Mouse (Mus musculus) hindbrain, postnatal 0 days (tissue): ENCODE data around the gene Timp3. TPM values are rescaled to one million over a fixed set of nuclear protein-coding genes. Genes with fewer than 3 reads are reported as not detected.

Experiments used
- ATAC-seq: fragments of 200-750 bp; cut with Nextera tagmentation; 2 replicates; pipeline ENCODE4 v1.8.0; 2017; ENCODE audit warnings: mild to moderate bottlenecking, moderate TSS enrichment, moderate library complexity
- DNase-seq: peaks from one replicate; pipeline ENCODE4 v3.0.0-alpha.2; 2015; ENCODE audit warnings: low spot score
- H3K27ac ChIP-seq: fragments of 300-500 bp; sonication (generic); 2 replicates; pipeline ENCODE4 v1.5.1; 2014; ENCODE audit warnings: mild to moderate bottlenecking
- H3K27me3 ChIP-seq: fragments of 300-500 bp; sonication (generic); 2 replicates; pipeline ENCODE4 v1.6.1; 2014; ENCODE audit warnings: low read length, mixed read lengths; ENCODE audit not compliant: insufficient read depth
- H3K36me3 ChIP-seq: fragments of 300-500 bp; sonication (generic); 2 replicates; pipeline ENCODE4 v1.6.1; 2014; ENCODE audit warnings: low read length, mixed read lengths; ENCODE audit not compliant: insufficient read depth
- H3K4me1 ChIP-seq: fragments of 300-500 bp; sonication (generic); 2 replicates; pipeline ENCODE4 v1.6.1; 2014; ENCODE audit warnings: antibody characterized with exemption, low read length, mixed read lengths; ENCODE audit not compliant: insufficient read depth
- H3K4me2 ChIP-seq: fragments of 300-500 bp; sonication (generic); 2 replicates; pipeline ENCODE4 v1.6.1; 2014; ENCODE audit warnings: low read depth, mild to moderate bottlenecking, low read length, moderate library complexity, mixed read lengths
- H3K4me3 ChIP-seq: fragments of 300-500 bp; sonication (generic); 2 replicates; pipeline ENCODE4 v1.5.1; 2014; ENCODE audit warnings: low read length
- H3K9ac ChIP-seq: fragments of 300-500 bp; sonication (generic); replicated peaks from 2 replicates; pipeline ENCODE4 v1.6.1; 2014; ENCODE audit warnings: mild to moderate bottlenecking, low read length, moderate library complexity, mixed read lengths
- H3K9me3 ChIP-seq: fragments of 300-500 bp; sonication (generic); 2 replicates; pipeline ENCODE4 v1.6.1; 2016; ENCODE audit warnings: low read length, mixed read lengths
- CTCF ChIP-seq: IDR thresholded peaks from 2 replicates; pipeline ENCODE4 v1.5.1; 2016; ENCODE audit warnings: antibody characterized with exemption, control low read depth, low read depth
- WGBS: fragments of 180-500 bp; shearing (Covaris S2); extraction: QIAGEN DNeasy Blood & Tissue Kit; methylation state at CpG from one replicate; pipeline ENCODE4 v1.1.7; 2014; 5-methylcytosine and 5-hydroxymethylcytosine counted together
- polyA plus RNA-seq: library from polyadenylated mRNA; unstranded; fragments of >200 nt; fragmentation: Nextera tagmentation; extraction: Ambion mirVana; gene quantifications from 2 replicates; pipeline ENCODE4 v1.2.1, GENCODE M21; 2015
- total RNA-seq: library from RNA; depleted of rRNA; stranded (reverse); fragments of >200 nt; gene quantifications from 2 replicates; pipeline ENCODE4 v1.2.3, GENCODE M21; 2014

Gene Timp3
- total and polyA plus RNA-seq, 2 experiments from 2014 or later = 60.0 to 162 TPM

DNA sequence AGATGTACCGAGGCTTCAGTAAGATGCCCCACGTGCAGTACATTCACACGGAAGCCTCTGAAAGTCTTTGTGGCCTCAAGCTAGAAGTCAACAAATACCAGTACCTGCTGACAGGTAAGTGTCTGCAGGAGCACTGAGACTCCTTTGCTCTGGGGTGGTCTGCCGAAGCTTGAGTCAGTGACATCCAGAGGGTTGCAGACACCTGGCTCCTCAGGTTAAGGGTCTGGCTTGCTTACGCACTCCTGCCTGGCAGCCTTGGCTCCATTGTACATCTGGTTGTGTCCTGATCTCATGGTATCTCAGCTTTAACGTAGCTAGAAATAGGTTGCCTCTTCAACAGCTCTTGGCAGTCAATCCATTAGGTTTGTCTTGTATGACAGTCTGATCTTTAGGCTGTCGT lies 43.8 kb downstream of the Timp3 start:
- H3K36me3 ChIP-seq = peaks cover 7% of the 10 kb centered on the region
- no peak overlapping the region for H3K4me3 ChIP-seq
- 91% methylated on average over 7 of the region's 7 CpGs for WGBS
- no peak overlapping the region for H3K4me2 ChIP-seq
- H3K27ac ChIP-seq = no peak overlapping the region
- no peak overlapping the region for H3K9ac ChIP-seq
- no peaks in the 10 kb centered on the region for H3K9me3 ChIP-seq
- H3K4me1 ChIP-seq = peaks cover 20% of the 10 kb centered on the region
- ATAC-seq (no peak), DNase-seq (no peak)
- no peaks in the 10 kb centered on the region for H3K27me3 ChIP-seq
- TF ChIP-seq CTCF = no peak

DNA sequence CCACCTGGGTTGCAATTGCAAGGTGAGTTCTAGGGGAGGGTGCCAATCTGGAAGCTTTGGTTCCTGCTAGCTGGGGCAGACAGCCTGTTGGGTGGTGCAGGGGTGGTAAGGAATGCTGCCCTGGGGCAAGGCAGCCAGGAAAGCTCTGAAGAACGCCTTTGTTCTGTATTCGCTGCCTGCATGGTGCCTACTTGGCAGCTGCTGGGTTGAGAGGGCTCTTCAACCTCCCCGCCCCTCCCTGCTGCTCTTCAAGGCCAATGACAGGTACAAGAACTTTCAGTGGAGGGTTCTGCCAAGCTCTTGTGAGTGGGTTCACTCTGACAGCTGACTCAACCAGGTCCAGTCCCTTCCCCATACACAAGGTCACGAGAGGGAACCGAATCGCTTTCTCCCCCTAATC lies 44.5 kb downstream of the Timp3 start:
- peaks cover 7% of the 10 kb centered on the region for H3K36me3 ChIP-seq
- H3K4me1 ChIP-seq = peaks cover 18% of the 10 kb centered on the region
- DNase-seq (no peak), ATAC-seq (no peak)
- WGBS = 69% methylated on average over 6 of the region's 6 CpGs
- H3K4me3 ChIP-seq = no peak overlapping the region
- no peak for TF ChIP-seq CTCF
- H3K27me3 ChIP-seq = no peaks in the 10 kb centered on the region
- H3K9me3 ChIP-seq = no peaks in the 10 kb centered on the region
- no peak overlapping the region for H3K9ac ChIP-seq
- no peak overlapping the region for H3K27ac ChIP-seq
- H3K4me2 ChIP-seq = no peak overlapping the region

DNA sequence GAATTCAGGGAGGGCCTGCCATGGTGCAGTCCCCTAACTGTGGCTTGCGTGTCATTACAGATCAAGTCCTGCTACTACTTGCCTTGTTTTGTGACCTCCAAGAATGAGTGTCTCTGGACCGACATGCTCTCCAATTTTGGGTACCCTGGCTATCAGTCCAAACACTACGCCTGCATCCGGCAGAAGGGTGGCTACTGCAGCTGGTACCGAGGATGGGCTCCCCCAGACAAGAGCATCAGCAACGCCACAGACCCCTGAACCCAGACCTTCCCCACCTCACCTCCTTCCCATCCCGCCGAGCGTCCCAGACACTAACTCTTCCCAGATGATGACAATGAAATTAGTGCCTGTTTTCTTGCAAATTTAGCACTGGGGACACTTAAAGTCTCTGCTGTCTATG lies 45.5 kb downstream of the Timp3 start:
- Histone ChIP-seq H3K4me2 (no peak overlapping the region), H3K27me3 (no peaks in the 10 kb centered on the region), H3K4me1 (peaks cover 11% of the 10 kb centered on the region), H3K9ac (no peak overlapping the region), H3K36me3 (peaks cover 7% of the 10 kb centered on the region), H3K9me3 (no peaks in the 10 kb centered on the region), H3K4me3 (no peak overlapping the region), H3K27ac (no peak overlapping the region)
- no peak for TF ChIP-seq CTCF
- no peak for DNase-seq
- ATAC-seq = no peak
- WGBS = 93% methylated on average over 9 of the region's 9 CpGs

DNA sequence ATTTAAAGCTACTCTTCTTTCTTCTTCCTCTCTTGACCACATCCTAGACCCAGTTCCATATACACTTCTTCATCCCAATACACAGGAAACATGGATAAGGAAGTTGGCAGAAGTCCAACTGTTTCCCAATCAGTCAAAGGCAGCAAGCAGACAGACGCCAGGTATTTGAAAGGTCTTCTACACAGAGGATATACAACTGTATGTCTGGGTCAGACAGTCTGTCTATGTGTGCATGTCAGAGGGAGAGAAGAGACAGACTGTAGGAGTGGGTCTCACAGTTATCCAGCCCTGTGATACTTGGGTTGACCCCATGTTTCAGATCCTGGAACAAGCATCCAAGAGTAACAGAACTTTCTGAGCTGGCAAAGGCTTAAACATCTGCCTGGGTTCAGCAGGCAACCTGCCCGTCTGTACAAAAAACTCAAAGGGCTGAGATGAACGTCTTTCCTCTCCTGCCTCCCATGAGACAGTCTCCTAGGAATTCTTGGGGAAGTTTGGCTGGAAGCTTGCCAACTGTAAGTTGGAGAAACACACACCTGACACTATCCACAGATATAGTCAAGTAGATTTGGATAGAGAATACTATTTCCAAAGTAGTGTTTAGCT lies 46.2 kb downstream of the Timp3 start:
- no peak for DNase-seq
- peaks cover 11% of the 10 kb centered on the region for H3K4me1 ChIP-seq
- 44% methylated on average over 3 of the region's 3 CpGs for WGBS
- TF ChIP-seq CTCF = no peak
- H3K9me3 ChIP-seq = no peaks in the 10 kb centered on the region
- peaks cover 11% of the 10 kb centered on the region for H3K36me3 ChIP-seq
- ATAC-seq = no peak
- H3K4me2 ChIP-seq = no peak overlapping the region
- no peak overlapping the region for H3K4me3 ChIP-seq
- no peaks in the 10 kb centered on the region for H3K27me3 ChIP-seq
- H3K27ac ChIP-seq = no peak overlapping the region
- H3K9ac ChIP-seq = no peak overlapping the region

DNA sequence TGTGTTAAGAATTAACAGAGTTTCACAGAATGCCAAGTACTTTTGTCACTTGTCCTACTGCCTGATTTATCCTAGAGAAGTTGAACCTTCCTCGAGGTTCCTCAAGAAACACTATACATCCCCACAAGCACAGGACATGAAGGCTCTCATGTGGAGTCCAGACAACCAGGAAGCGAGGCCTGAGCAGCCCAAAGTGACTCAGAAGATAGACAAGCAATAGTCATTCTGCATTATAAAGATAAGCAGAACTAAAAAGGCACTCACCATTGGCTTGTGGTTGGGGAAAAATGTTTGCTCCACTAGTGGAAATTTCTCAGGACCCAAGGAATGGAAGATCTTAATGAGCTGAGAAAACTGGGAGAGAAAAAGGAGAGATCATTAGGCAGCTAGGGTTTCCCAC lies 51.1 kb downstream of the Timp3 start:
- no peaks in the 10 kb centered on the region for H3K9me3 ChIP-seq
- no peak overlapping the region for H3K27ac ChIP-seq
- no peak for DNase-seq
- no peak overlapping the region for H3K4me3 ChIP-seq
- WGBS = 84% methylated on average over 2 of the region's 2 CpGs
- peaks cover 5% of the 10 kb centered on the region; the same call in 1 of the 2 replicates for H3K36me3 ChIP-seq
- TF ChIP-seq CTCF = no peak
- ATAC-seq = no peak
- H3K4me1 ChIP-seq = no peaks in the 10 kb centered on the region
- no peak overlapping the region for H3K9ac ChIP-seq
- no peak overlapping the region for H3K4me2 ChIP-seq
- no peaks in the 10 kb centered on the region for H3K27me3 ChIP-seq

DNA sequence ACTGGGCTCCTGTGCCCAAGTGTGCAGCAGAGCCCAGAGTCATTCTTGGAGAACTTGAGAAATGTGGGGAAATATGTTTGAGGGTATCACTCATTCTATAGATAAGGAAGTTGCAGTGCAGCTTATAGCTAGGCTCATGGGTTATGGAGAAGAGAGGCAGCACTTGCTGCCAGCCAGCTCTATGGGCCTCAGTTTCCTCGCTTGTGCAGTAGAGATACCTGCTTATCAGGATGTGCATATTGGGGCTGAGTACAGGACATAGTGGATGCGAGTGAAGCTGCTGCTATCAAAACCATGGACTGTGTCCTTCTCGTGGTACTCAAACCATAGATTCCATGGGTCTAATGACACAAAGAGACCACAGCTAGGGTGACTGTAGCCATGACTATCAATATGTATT lies 52.3 kb downstream of the Timp3 start:
- Histone ChIP-seq H3K27me3 (no peaks in the 10 kb centered on the region), H3K36me3 (peaks cover 5% of the 10 kb centered on the region; the same call in 1 of the 2 replicates), H3K4me2 (no peak overlapping the region), H3K4me1 (no peaks in the 10 kb centered on the region), H3K9ac (no peak overlapping the region), H3K27ac (no peak overlapping the region), H3K4me3 (no peak overlapping the region), H3K9me3 (no peaks in the 10 kb centered on the region)
- 97% methylated on average over 3 of the region's 3 CpGs for WGBS
- TF ChIP-seq CTCF = no peak
- no peak for ATAC-seq
- no peak for DNase-seq

DNA sequence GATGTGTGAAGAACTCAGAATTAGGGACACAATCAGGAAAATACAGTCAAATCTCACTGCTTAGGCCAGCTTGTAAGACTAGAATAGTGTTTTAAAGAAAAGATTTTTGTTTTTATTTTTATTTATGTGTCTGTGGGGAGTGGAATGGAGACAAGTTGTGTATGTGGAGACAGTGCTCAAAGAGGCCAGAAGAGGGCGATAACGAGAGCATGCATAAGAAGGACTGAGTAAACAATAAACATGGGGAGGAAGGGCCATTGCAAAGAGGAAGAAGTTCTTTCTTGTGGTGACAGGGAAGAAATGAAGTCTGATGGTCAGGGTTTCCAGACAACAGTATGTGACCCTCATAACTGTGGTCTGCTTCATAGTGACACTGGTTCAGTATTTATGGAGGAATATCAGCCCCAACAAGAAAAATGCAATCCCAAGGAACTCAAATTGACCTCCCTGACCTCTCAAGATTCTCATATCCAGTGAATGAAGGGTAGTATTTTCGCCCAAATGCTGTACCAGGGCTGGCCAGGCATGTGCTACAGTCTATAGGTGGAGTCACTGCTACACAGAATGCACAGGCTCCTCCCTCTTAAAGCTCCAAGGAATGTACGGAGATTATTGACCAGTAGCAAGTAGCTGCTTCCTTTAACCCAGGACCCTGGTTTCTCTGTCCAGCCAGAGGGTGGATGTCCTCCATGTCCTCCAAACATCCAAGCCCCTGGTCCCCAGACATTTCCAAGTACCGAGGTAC lies 56.8 kb downstream of the Timp3 start:
- H3K4me1 ChIP-seq = peaks cover 4% of the 10 kb centered on the region; the same call in 1 of the 2 replicates
- peak; percentile 71 for TF ChIP-seq CTCF
- WGBS = 57% methylated on average over 5 of the region's 5 CpGs
- no peak overlapping the region for H3K27ac ChIP-seq
- DNase-seq (peak; percentile 56), ATAC-seq (no peak)
- H3K36me3 ChIP-seq = no peaks in the 10 kb centered on the region
- no peaks in the 10 kb centered on the region for H3K9me3 ChIP-seq
- no peak overlapping the region for H3K4me3 ChIP-seq
- no peak overlapping the region for H3K4me2 ChIP-seq
- H3K9ac ChIP-seq = no peak overlapping the region
- no peaks in the 10 kb centered on the region for H3K27me3 ChIP-seq
